Mouse (Mus musculus): ENCODE data around the gene Gm6460. TPM values are rescaled to one million over a fixed set of nuclear protein-coding genes. Genes with fewer than 3 reads are reported as not detected.

Gene Gm6460
- not detected for polyA plus RNA-seq (2017; shearing (Covaris generic))

DNA sequence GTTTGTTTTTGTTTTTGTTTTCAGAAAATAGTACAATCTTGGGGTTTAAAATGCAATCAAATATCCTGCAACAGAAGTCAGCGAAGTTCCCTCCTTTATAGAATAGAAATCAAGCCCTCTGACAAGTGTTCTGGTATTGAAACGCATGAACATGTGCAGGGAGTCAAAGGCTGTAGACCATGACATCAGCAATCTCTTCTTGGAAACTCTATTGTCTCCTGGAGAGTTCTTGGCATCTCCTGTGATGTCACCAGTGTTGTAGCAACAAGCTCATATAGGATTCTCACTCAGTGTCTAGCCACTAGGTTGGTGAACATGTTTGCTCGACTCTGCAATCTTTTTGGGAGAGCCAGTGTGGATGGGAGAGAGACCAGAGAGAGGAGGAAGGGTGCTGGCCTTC, at the start of gene Gm6460:
Gm6460 (plus strand) TSS at position 301 of the 400 bp plus-strand sequence.

Other genes with a start within 250 kb of the Gm6460 start
- gene Gm8897, start 178.5 kb upstream of the Gm6460 start, polyA plus RNA-seq (2017; shearing (Covaris generic)): not detected
- 0.37 TPM for gene Gm8906, start 92.2 kb upstream of the Gm6460 start, polyA plus RNA-seq (2017; shearing (Covaris generic))
- not detected for gene Gm8922, start 87.0 kb downstream of the Gm6460 start, polyA plus RNA-seq (2017; shearing (Covaris generic))
- 1.3 TPM for gene Gm8926, start 175.6 kb downstream of the Gm6460 start, polyA plus RNA-seq (2017; shearing (Covaris generic))

Data from inflammation-experienced regulatory T-cells, adult 16 weeks (primary cell).